Mouse (Mus musculus) C2C12 (cell line): Measurements from ENCODE around the gene Mrgbp.

ENCODE experiments used
- CEBPB ChIP-seq: IDR thresholded peaks from one replicate; pipeline ENCODE4 v1.6.1; 2011; ENCODE audit warnings: low read depth, mild to moderate bottlenecking, control low read depth, moderate library complexity
- CTCF ChIP-seq: IDR thresholded peaks from one replicate; pipeline ENCODE4 v1.5.1; 2011; ENCODE audit not compliant: control insufficient read depth, insufficient read depth, insufficient read length
- MAX ChIP-seq: IDR thresholded peaks from one replicate; pipeline ENCODE4 v1.6.1; 2011; ENCODE audit warnings: mild to moderate bottlenecking, control low read depth
- MYOD1 ChIP-seq: IDR thresholded peaks from one replicate; pipeline ENCODE4 v1.6.1; 2011; ENCODE audit warnings: low read depth; ENCODE audit not compliant: control insufficient read depth, insufficient read length
- MYOG ChIP-seq: IDR thresholded peaks from one replicate; pipeline ENCODE4 v1.6.1; 2011; ENCODE audit not compliant: control insufficient read depth, insufficient read length; ENCODE audit errors: extremely low read depth

- no peak for TF ChIP-seq MAX
- no peak for TF ChIP-seq CTCF
- TF ChIP-seq CEBPB, result no peak
- TF ChIP-seq MYOD1, result no peak
- TF ChIP-seq MYOG, result no peak
Observed at GRCm38 (mm10) chr2:180583154-180583507, 2.0 kb downstream of the Mrgbp start.
